Mouse (Mus musculus) R1 (cell line): ENCODE results near the gene Slc4a8.
"Not testable (repeated sequence)": the region's sequence is repeated elsewhere in the genome, so short reads cannot be mapped to it uniquely, and the experiment has no call there.

ENCODE experiments used
- DNase-seq: peaks from one replicate; pipeline ENCODE4 v3.0.0-alpha.2; 2018; ENCODE audit warnings: low read depth, low spot score

Slc4a8 gene

DNA sequence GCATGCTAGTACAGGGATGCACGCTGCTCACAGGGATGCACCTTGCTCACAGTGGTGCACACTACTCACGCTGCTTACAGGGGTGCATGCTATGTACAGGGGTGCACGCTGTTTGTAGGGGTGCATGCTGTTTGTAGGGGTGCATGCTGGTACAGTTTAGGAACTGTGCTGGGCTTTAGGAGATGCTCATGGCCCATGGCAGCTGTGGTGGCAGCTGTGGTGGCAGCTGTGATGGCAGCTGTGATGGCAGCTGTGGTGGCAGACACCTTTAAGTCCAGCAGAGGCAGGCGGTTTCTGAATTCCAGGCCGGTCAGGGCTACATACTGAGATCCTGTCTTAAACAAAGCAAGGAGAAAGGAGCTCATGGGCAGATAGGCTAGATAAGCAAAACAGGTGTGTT, 8.8 kb downstream of the Slc4a8 start:
- no peak for DNase-seq

GRCm38 (mm10) chr15:100772685-100773084, 11.1 kb downstream of the Slc4a8 start:
- peak; percentile 48 for DNase-seq

DNA sequence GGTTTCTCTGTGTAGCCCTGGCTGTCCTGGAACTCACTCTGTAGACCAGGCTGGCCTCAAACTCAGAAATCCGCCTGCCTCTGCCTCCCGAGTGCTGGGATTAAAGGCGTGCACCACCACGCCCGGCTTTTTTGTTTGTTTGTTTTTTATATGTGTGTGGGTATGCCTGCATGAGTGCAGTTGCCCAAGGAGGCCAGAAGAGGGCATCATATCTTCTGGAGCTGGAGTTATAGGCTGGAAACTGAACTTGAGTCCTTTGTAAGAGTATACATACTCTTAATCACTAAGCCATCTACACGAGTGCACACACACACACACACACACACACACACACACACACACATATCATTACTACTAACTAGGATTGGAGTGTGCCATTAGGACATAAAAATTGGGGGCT, 12.3 kb downstream of the Slc4a8 start:
- peak; percentile 61 for DNase-seq

GRCm38 (mm10) chr15:100775189-100776166, 13.9 kb downstream of the Slc4a8 start:
- DNase-seq, result no peak

- DNase-seq, result no peak
Measured at GRCm38 (mm10) chr15:100776424-100776823, 14.9 kb downstream of the Slc4a8 start.

- DNase-seq, result peak; percentile 16
Measured at GRCm38 (mm10) chr15:100777020-100778016, 15.8 kb downstream of the Slc4a8 start.

- peak; percentile 68 for DNase-seq
Measured at GRCm38 (mm10) chr15:100779896-100780295, 18.3 kb downstream of the Slc4a8 start.

DNA sequence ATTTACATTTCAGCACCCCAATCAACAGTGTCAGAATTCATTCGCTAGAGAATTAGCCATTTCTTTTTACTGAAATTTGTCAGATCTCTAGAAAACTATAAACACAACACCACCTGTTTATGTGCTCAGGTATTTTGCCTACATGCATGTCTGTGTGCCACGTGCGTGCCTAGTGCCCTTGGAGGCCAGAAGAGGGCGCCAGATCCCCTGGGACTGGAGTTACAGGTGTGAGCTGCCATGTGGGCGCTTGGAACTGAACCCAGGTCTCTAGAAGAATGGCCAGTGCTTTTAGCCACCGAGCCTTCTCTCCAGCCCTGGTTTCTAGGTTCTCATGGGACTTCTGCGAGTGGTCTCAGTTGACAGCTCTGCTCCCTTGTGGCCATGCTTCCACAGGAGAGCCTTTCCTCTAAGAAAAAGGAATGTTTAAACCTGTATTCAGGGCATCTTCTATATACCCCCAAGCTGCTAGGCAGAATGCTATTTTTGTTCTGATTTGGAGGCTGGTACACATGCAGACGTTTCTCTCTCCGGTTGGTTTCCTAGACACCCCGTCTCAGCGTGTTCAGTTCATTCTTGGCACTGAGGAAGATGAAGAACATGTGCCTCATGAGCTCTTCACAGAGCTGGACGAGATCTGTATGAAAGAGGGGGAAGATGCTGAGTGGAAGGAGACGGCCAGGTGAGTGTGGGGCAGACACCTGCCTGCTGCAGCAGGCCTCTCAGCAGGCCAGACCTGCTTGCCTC, 21.9 kb downstream of the Slc4a8 start:
- DNase-seq, result peak; percentile 72

GRCm38 (mm10) chr15:100790219-100790618, 28.7 kb downstream of the Slc4a8 start:
- peak; percentile 28 for DNase-seq

GRCm38 (mm10) chr15:100792324-100792723, 30.8 kb downstream of the Slc4a8 start:
- DNase-seq, result no peak

DNA sequence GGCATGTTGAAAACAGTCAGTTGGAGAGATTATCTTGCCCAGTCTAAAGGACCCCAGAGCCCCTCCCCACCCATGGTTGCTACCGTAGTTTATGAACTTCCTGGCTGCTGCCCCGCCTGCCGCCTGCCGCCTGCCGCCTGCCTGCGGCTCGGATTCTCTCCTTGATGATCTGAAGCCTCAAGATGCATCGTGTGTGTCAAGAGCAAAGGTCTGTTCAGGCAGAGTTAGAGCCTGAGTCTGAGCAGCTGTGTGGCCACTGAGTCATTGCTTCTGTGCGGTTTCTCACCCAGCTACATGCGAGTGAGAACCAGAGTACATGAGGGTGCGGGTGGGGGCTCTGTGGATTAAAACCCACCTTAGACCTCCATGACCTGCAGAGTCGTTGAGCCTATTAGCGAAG, 39.4 kb downstream of the Slc4a8 start:
- DNase-seq, result no peak

DNA sequence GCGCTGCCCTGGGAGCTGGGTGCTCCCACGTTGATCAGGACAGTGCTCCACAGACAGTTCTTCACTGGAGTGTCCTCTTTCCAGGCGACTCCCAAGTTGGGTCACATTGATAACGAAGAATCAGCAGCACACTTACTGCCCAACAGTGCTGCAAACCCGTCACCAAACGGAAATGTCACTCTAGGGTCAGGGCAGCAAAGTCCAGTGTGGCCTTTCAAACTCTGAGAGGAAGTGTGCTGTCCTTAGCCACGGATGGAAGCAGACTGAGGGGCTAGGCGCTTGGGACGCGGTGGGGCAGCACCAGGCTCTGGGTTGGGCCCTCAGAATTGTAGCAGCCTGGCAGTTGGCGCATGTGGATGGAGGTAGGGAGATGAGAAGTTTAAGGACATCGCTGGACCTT, 46.5 kb downstream of the Slc4a8 start:
- DNase-seq, result no peak

- DNase-seq, result no peak
Measured at GRCm38 (mm10) chr15:100808484-100808883, 46.9 kb downstream of the Slc4a8 start.

DNA sequence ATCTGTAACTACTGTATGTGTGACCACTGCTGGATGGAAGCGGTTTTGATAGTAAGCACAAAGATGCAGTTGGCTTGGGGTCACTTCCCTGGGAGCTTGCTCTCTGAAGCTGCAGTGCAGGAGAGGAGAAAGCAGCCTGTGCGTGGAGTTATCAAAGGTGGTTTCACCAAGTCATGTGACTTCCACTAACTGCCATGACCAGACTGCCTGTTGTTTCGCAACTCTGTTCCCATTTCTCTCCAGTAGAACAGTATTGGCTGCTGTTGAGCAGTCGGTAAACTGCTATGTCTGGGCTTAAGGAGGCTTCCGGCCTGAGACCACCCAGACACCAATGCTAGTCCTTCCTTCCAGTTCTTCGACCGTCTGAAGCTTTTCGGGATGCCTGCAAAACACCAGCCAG, 48.7 kb downstream of the Slc4a8 start:
- no peak for DNase-seq

DNA sequence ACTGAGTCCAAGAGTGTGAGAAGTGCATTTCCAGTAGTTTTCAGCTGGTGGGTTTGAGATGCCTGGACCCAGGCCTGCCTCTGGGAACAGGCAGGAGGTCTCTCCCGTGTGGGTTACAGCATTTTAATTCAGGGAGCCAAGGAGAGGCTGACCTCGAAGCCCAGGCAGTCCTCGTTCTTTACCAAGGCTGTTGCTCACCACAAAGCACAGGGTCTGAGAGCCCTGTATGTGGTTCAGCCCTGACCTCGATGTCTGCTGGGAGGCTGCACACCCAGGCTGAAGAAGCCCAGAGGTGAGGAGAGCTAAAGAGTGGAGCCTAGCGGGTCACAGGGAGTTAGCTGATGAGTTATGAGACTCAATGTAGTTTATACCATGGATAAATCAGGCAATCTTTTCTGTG, 52.0 kb downstream of the Slc4a8 start:
- DNase-seq, result no peak

- DNase-seq, result no peak
Measured at GRCm38 (mm10) chr15:100814066-100814465, 52.5 kb downstream of the Slc4a8 start.

GRCm38 (mm10) chr15:100815310-100815709, 53.8 kb downstream of the Slc4a8 start:
- DNase-seq, result no peak

- no peak for DNase-seq
Measured at GRCm38 (mm10) chr15:100818860-100819259, 57.3 kb downstream of the Slc4a8 start.

GRCm38 (mm10) chr15:100821824-100822223, 60.3 kb downstream of the Slc4a8 start:
- no peak for DNase-seq

DNA sequence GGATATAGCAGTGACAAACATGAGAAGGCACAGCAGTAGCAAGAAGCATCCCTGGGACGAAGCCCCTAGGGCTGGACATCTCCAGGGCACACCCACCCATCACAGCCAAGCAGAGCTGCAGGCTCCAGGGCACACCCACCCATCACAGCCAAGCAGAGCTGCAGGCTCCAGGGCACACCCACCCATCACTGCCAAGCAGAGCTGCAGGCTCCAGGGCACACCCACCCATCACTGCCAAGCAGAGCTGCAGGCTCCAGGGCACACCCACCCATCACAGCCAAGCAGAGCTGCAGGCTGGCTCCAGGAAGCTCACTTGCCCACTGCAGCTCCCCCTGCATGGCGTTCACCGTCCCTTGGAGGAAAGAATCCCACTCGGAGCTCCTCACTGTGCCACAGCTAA, 60.8 kb downstream of the Slc4a8 start:
- not testable (repeated sequence) for DNase-seq

GRCm38 (mm10) chr15:100825249-100825856, 63.8 kb downstream of the Slc4a8 start:
- DNase-seq, result no peak
